Mouse (Mus musculus) lung, postnatal 0 days (tissue): Measurements from ENCODE around the gene Hnrnpdl.

Experiments used
- CTCF ChIP-seq: IDR thresholded peaks from 2 replicates; pipeline ENCODE4 v1.5.1; 2016; ENCODE audit warnings: antibody characterized with exemption, mild to moderate bottlenecking
- EP300 ChIP-seq: IDR thresholded peaks from 2 replicates; pipeline ENCODE4 v1.6.1; 2016; ENCODE audit warnings: antibody characterized with exemption, mild to moderate bottlenecking, control low read depth

DNA sequence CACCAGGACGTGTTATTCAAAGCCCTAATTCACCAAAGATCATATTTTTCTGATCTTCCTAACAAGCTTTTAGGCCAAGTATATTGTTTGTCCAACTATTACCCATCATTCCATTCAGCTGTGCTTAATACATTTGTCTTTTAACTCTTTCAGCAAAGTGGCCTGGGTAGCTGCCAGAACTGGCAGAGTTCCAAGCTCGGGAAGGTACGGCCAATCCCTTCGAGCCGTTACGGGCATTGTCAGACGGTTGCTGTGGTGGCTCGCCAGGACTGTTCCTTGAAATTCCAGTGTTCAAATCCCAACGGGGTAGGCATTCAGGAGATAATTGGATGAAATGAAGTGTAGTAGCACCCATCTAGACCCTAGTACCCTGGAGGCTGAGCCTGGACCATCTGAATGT, 33.1 kb upstream of the Hnrnpdl start:
- TF ChIP-seq EP300 (no peak), CTCF (no peak)
